Mouse (Mus musculus) CH12.LX (cell line): ENCODE measurements around the gene Pknox2. TPM values are rescaled to one million over a fixed set of nuclear protein-coding genes. Genes with fewer than 3 reads are reported as not detected.

Experiments
- DNase-seq: peaks from one replicate; pipeline ENCODE4 v3.0.0-alpha.2; 2013; ENCODE audit errors: extremely low read depth
- H3K27ac ChIP-seq: 2 replicates; pipeline ENCODE4 v1.5.1; 2012; ENCODE audit warnings: low read depth, mild to moderate bottlenecking, control low read depth, moderate library complexity; ENCODE audit not compliant: insufficient read depth
- H3K27me3 ChIP-seq: replicated peaks from 2 replicates; pipeline ENCODE3; 2012; ENCODE audit warnings: inconsistent platforms
- H3K36me3 ChIP-seq, 2 experiments: replicated peaks in 1 of 2; 2 replicates each; pipeline versions ENCODE3 to v1.6.1; 2012; ENCODE audit warnings: inconsistent platforms in 1 of 2, low read length in 1 of 2, mild to moderate bottlenecking in 1 of 2, mixed read lengths in 1 of 2, moderate library complexity in 1 of 2; ENCODE audit not compliant: control insufficient read depth in 1 of 2, insufficient read depth in 1 of 2
- H3K4me1 ChIP-seq, 2 experiments: 2 replicates each; pipeline ENCODE4 v1.6.1; 2012; ENCODE audit warnings: inconsistent platforms in 1 of 2, moderate library complexity in 1 of 2; ENCODE audit not compliant: insufficient read depth in 2 of 2, control insufficient read depth in 1 of 2
- H3K4me2 ChIP-seq: 2 replicates; pipeline ENCODE4 v1.6.1; 2012; ENCODE audit warnings: low read depth, mild to moderate bottlenecking, control low read depth; ENCODE audit not compliant: poor library complexity, insufficient read depth, severe bottlenecking
- H3K4me3 ChIP-seq, 3 experiments: fragments of 150-350 bp in 1 of 3; sonication (generic) in 1 of 3; replicated peaks in 1 of 3; 2 replicates each; pipeline versions ENCODE3 to v1.5.1; 2011 to 2012; ENCODE audit warnings: low read depth in 2 of 3, low read length in 2 of 3, mild to moderate bottlenecking in 2 of 3, moderate library complexity in 2 of 3, control low read depth in 1 of 3, improper control_type of control experiment in 1 of 3, inconsistent platforms in 1 of 3, mixed read lengths in 1 of 3; ENCODE audit not compliant: poor library complexity in 1 of 3
- H3K79me2 ChIP-seq: replicated peaks from 2 replicates; pipeline ENCODE4 v1.6.1; 2012; ENCODE audit warnings: mild to moderate bottlenecking, moderate library complexity; ENCODE audit not compliant: control insufficient read depth, poor library complexity, insufficient read depth, severe bottlenecking; ENCODE audit errors: extremely low read depth
- H3K9ac ChIP-seq: 2 replicates; pipeline ENCODE4 v1.6.1; 2012; ENCODE audit warnings: low read depth, mild to moderate bottlenecking, control low read depth, moderate library complexity; ENCODE audit not compliant: insufficient read depth
- H3K9me3 ChIP-seq: replicated peaks from 2 replicates; pipeline ENCODE3; 2012; ENCODE audit warnings: low read length, inconsistent platforms, mixed read lengths
- BHLHE40 ChIP-seq: IDR thresholded peaks from 2 replicates; pipeline ENCODE4 v1.6.1; 2011; ENCODE audit warnings: mild to moderate bottlenecking, low read depth, low read length, improper control_type of control experiment
- CHD2 ChIP-seq: IDR thresholded peaks from 2 replicates; pipeline ENCODE4 v1.6.1; 2011; ENCODE audit warnings: low read length, improper control_type of control experiment
- ELF1 ChIP-seq: IDR thresholded peaks from 2 replicates; pipeline ENCODE4 v1.6.1; 2014; ENCODE audit warnings: low read depth, mild to moderate bottlenecking, inconsistent platforms, low read length, improper control_type of control experiment
- ETS1 ChIP-seq: conservative IDR thresholded peaks from 2 replicates; pipeline ENCODE4 v1.6.1; 2012; ENCODE audit warnings: low read depth, mild to moderate bottlenecking, inconsistent platforms, low read length, improper control_type of control experiment, moderate library complexity
- GABPA ChIP-seq: IDR thresholded peaks from 2 replicates; pipeline ENCODE4 v1.6.1; 2012; ENCODE audit warnings: low read depth, low read length, improper control_type of control experiment, inconsistent platforms; ENCODE audit not compliant: insufficient replicate concordance
- HCFC1 ChIP-seq: IDR thresholded peaks from 2 replicates; pipeline ENCODE4 v1.6.1; 2012; ENCODE audit warnings: low read depth, mild to moderate bottlenecking, inconsistent platforms, low read length, improper control_type of control experiment
- IRF4 ChIP-seq: IDR thresholded peaks from 2 replicates; pipeline ENCODE4 v1.6.1; 2014; ENCODE audit warnings: low read depth, mild to moderate bottlenecking, inconsistent platforms, low read length, improper control_type of control experiment
- JUN ChIP-seq: IDR thresholded peaks from 2 replicates; pipeline ENCODE4 v1.6.1; 2011; ENCODE audit warnings: low read depth, mild to moderate bottlenecking, low read length, improper control_type of control experiment, moderate library complexity; ENCODE audit not compliant: insufficient read depth
- JUND ChIP-seq: conservative IDR thresholded peaks from 2 replicates; pipeline ENCODE4 v1.6.1; 2011; ENCODE audit warnings: low read depth, low read length, improper control_type of control experiment
- KAT2A ChIP-seq: IDR thresholded peaks from 2 replicates; pipeline ENCODE4 v1.6.1; 2012; ENCODE audit warnings: low read length, improper control_type of control experiment, inconsistent platforms; ENCODE audit not compliant: insufficient replicate concordance
- MAX ChIP-seq: IDR thresholded peaks from 2 replicates; pipeline ENCODE4 v1.6.1; 2011; ENCODE audit warnings: low read length, improper control_type of control experiment
- MXI1 ChIP-seq: IDR thresholded peaks from 2 replicates; pipeline ENCODE4 v1.6.1; 2011; ENCODE audit warnings: mild to moderate bottlenecking, low read depth, low read length, improper control_type of control experiment
- MYC ChIP-seq: IDR thresholded peaks from 2 replicates; pipeline ENCODE4 v1.6.1; 2011; ENCODE audit warnings: low read depth, mild to moderate bottlenecking, improper control_type of control experiment, low read length
- NELFE ChIP-seq: IDR thresholded peaks from 2 replicates; pipeline ENCODE4 v1.6.1; 2011; ENCODE audit warnings: low read depth, low read length, improper control_type of control experiment
- NRF1 ChIP-seq: IDR thresholded peaks from 2 replicates; pipeline ENCODE4 v1.6.1; 2014; ENCODE audit warnings: low read depth, mild to moderate bottlenecking, inconsistent platforms, low read length, improper control_type of control experiment, moderate library complexity
- PAX5 ChIP-seq: IDR thresholded peaks from 2 replicates; pipeline ENCODE4 v1.6.1; 2012; ENCODE audit warnings: low read length, inconsistent platforms, mixed read lengths
- POLR2A ChIP-seq: IDR thresholded peaks from 2 replicates; pipeline ENCODE4 v1.6.1; 2011; ENCODE audit warnings: low read depth, mild to moderate bottlenecking, improper control_type of control experiment, low read length
- RCOR1 ChIP-seq: conservative IDR thresholded peaks from 2 replicates; pipeline ENCODE4 v1.6.1; 2012; ENCODE audit warnings: low read depth, mild to moderate bottlenecking, inconsistent platforms, low read length, improper control_type of control experiment
- TBP ChIP-seq: conservative IDR thresholded peaks from 2 replicates; pipeline ENCODE4 v1.6.1; 2011; ENCODE audit warnings: low read depth, low read length, improper control_type of control experiment
- TCF12 ChIP-seq: IDR thresholded peaks from 2 replicates; pipeline ENCODE4 v1.6.1; 2014; ENCODE audit warnings: low read depth, mild to moderate bottlenecking, inconsistent platforms, low read length, improper control_type of control experiment
- UBTF ChIP-seq: IDR thresholded peaks from 2 replicates; pipeline ENCODE4 v1.6.1; 2012; ENCODE audit warnings: low read depth, mild to moderate bottlenecking, inconsistent platforms, low read length, improper control_type of control experiment, moderate library complexity
- USF1 ChIP-seq: IDR thresholded peaks from 2 replicates; pipeline ENCODE4 v1.6.1; 2014; ENCODE audit warnings: low read depth, mild to moderate bottlenecking, inconsistent platforms, low read length, improper control_type of control experiment
- ZC3H11A ChIP-seq: IDR thresholded peaks from 2 replicates; pipeline ENCODE4 v1.6.1; 2012; ENCODE audit warnings: low read depth, mild to moderate bottlenecking, inconsistent platforms, low read length, improper control_type of control experiment
- ZKSCAN1 ChIP-seq: IDR thresholded peaks from 2 replicates; pipeline ENCODE4 v1.6.1; 2012; ENCODE audit warnings: low read depth, inconsistent platforms, low read length, improper control_type of control experiment, borderline replicate concordance
- ZMIZ1 ChIP-seq: IDR thresholded peaks from 2 replicates; pipeline ENCODE4 v1.6.1; 2012; ENCODE audit warnings: low read depth, mild to moderate bottlenecking, inconsistent platforms, low read length, improper control_type of control experiment
- ZNF384 ChIP-seq: IDR thresholded peaks from 2 replicates; pipeline ENCODE4 v1.6.1; 2012; ENCODE audit warnings: low read depth, low read length, improper control_type of control experiment, inconsistent platforms
- dilution Hi-C: fragments of 300-500 bp; cut with MboI; formaldehyde crosslinking; loops from 2 replicates; pipeline ENCODE4 v1.14.3; 2020; ENCODE audit warnings: low sequenced_read_pairs; ENCODE audit not compliant: extremely low pct_unique_long_range_greater_than_20kb, extremely low pct_ligation_motif_present
- in situ Hi-C: fragments of 300-500 bp; cut with MboI; formaldehyde crosslinking; loops from 3 replicates; pipeline ENCODE4 v1.14.3; 2019; ENCODE audit warnings: low sequenced_read_pairs, low pct_ligation_motif_present, low pct_unique_long_range_greater_than_20kb, mixed read lengths
- polyA plus RNA-seq: library from polyadenylated mRNA; unstranded; fragments of >175 nt; gene quantifications from 2 replicates; pipeline ENCODE4 v1.2.1, GENCODE M21; 2012; ENCODE audit warnings: low read depth; ENCODE audit not compliant: insufficient read length
- total RNA-seq, 2 experiments: library from RNA; depleted of rRNA; stranded (reverse); fragments of 300-350 nt in 1 of 2; fragments of >200 nt in 1 of 2; gene quantifications; 2 replicates each; pipeline ENCODE4 v1.2.3; 2012 to 2014

Gene Pknox2
- total and polyA plus RNA-seq, 3 experiments = 0.08 to 0.11 TPM; not detected in 1

GRCm38 (mm10) chr9:37133495-37133894 lies 13.7 kb downstream of the Pknox2 start:
- dilution Hi-C loops (no loop called here), in situ Hi-C loops (no loop called here)
- Histone ChIP-seq H3K4me1 (no peaks in the 10 kb centered on the region), H3K79me2 (no peaks in the 10 kb centered on the region), H3K36me3 (no peaks in the 10 kb centered on the region), H3K9me3 (peaks cover 4% of the 10 kb centered on the region), H3K27me3 (peaks cover 7% of the 10 kb centered on the region), H3K9ac (no peak overlapping the region), H3K4me2 (no peak overlapping the region), H3K27ac (no peak overlapping the region), H3K4me3 (no peak overlapping the region)
- no peak for DNase-seq
- TF ChIP-seq PAX5 = no peak
- TF ChIP-seq HCFC1 = no peak
- TF ChIP-seq TCF12 = no peak
- TF ChIP-seq JUND = no peak
- TF ChIP-seq NELFE = no peak
- no peak for TF ChIP-seq IRF4
- TF ChIP-seq MYC = no peak
- TF ChIP-seq MXI1 = no peak
- TF ChIP-seq POLR2A = no peak
- TF ChIP-seq JUN = no peak
- TF ChIP-seq ZNF384 = no peak
- TF ChIP-seq ETS1 = no peak
- no peak for TF ChIP-seq ZMIZ1
- no peak for TF ChIP-seq ZC3H11A
- TF ChIP-seq CHD2 = no peak
- TF ChIP-seq BHLHE40 = no peak
- TF ChIP-seq UBTF = no peak
- TF ChIP-seq GABPA = no peak
- no peak for TF ChIP-seq TBP

DNA sequence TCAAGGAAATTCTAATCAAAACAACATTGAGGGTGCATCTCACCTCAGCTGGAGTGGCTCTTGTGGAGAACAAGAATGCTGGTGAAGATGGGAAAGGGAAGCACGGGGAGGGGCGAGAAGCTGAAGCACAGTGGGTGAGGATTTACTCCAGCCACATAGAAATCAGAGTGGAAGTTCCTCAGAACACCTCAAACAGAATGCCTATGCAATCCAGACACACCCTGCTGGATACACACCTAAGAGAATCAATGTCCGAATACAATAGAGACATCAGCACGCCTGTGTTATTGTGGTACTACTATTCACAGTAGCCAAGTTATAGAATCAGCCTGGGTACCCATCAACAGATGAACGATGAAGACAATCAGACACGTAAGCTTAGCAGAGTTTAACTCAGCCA lies 18.2 kb downstream of the Pknox2 start:
- DNase-seq = no peak
- peaks cover 17% of the 10 kb centered on the region for H3K27me3 ChIP-seq
- no peak for TF ChIP-seq USF1
- no peak for TF ChIP-seq POLR2A
- TF ChIP-seq ELF1 = no peak
- no peak for TF ChIP-seq KAT2A
- no peak for TF ChIP-seq NELFE
- no peak for TF ChIP-seq MAX
- TF ChIP-seq NRF1 = no peak
- no peak for TF ChIP-seq RCOR1
- no peak for TF ChIP-seq ZKSCAN1
- no peak for TF ChIP-seq ETS1
- no peak for TF ChIP-seq GABPA
- TF ChIP-seq CHD2 = no peak
- no peak for TF ChIP-seq JUN
- TF ChIP-seq, all 38 proteins: peak for 0
- Histone ChIP-seq H3K36me3 (no peaks in the 10 kb centered on the region), H3K9ac (no peak overlapping the region), H3K27ac (no peak overlapping the region), H3K4me2 (no peak overlapping the region), H3K9me3 (no peaks in the 10 kb centered on the region), H3K4me3 (no peak overlapping the region), H3K4me1 (no peaks in the 10 kb centered on the region), H3K79me2 (no peaks in the 10 kb centered on the region)
- dilution Hi-C loops (no loop called here), in situ Hi-C loops (no loop called here)
